Mouse (Mus musculus): Measurements from ENCODE around the gene Rgs16.

- TF ChIP-seq POLR2A (IDR thresholded peaks at IDR 0.05; ENCODE audit: extremely low read depth, insufficient read depth, low read length) (no peak), CTCF (IDR thresholded peaks at IDR 0.05; ENCODE audit: low read depth, low read length) (no peak)
Observed at GRCm38 (mm10) chr1:153730671-153731070, 9.5 kb upstream of the Rgs16 start.

Measured in liver, adult 2 months (tissue).